Mouse (Mus musculus) liver, embryonic 15.5 days (tissue): ENCODE data around the gene Zdhhc4. TPM values are rescaled to one million over a fixed set of nuclear protein-coding genes. Genes with fewer than 3 reads are reported as not detected.
A peak's percentile ranks its signal among the peaks of the same experiment; 100 is the strongest.

ENCODE experiments used
- ATAC-seq: fragments of 200-750 bp; cut with Nextera tagmentation; 2 replicates; pipeline ENCODE4 v1.8.0; 2017; ENCODE audit warnings: moderate number of reproducible peaks, mild to moderate bottlenecking, moderate library complexity; ENCODE audit not compliant: insufficient read depth
- H3K27ac ChIP-seq: fragments of 300-500 bp; sonication (generic); replicated peaks from 2 replicates; pipeline ENCODE4 v1.5.1; 2015; ENCODE audit warnings: mild to moderate bottlenecking, inconsistent platforms
- H3K27me3 ChIP-seq: fragments of 300-500 bp; sonication (generic); 2 replicates; pipeline ENCODE4 v1.6.1; 2015; ENCODE audit warnings: mild to moderate bottlenecking, inconsistent platforms
- H3K36me3 ChIP-seq: fragments of 300-500 bp; sonication (generic); replicated peaks from 2 replicates; pipeline ENCODE4 v1.6.1; 2015; ENCODE audit warnings: moderate library complexity, mild to moderate bottlenecking, inconsistent platforms
- H3K4me1 ChIP-seq: fragments of 300-500 bp; sonication (generic); replicated peaks from 2 replicates; pipeline ENCODE4 v1.6.1; 2015; ENCODE audit warnings: inconsistent platforms
- H3K4me2 ChIP-seq: fragments of 300-500 bp; sonication (generic); 2 replicates; pipeline ENCODE4 v1.6.1; 2015; ENCODE audit warnings: moderate library complexity, mild to moderate bottlenecking, inconsistent platforms
- H3K4me3 ChIP-seq: fragments of 300-500 bp; sonication (generic); replicated peaks from 2 replicates; pipeline ENCODE4 v1.5.1; 2015; ENCODE audit warnings: mild to moderate bottlenecking, inconsistent platforms
- H3K9ac ChIP-seq: fragments of 300-500 bp; sonication (generic); 2 replicates; pipeline ENCODE4 v1.6.1; 2015; ENCODE audit warnings: moderate library complexity, mild to moderate bottlenecking, inconsistent platforms
- H3K9me3 ChIP-seq: fragments of 300-500 bp; sonication (generic); replicated peaks from 2 replicates; pipeline ENCODE4 v1.6.1; 2016; ENCODE audit warnings: inconsistent platforms
- WGBS: fragments of 180-500 bp; shearing (Covaris S2); methylation state at CpG from one replicate; pipeline ENCODE4 v1.1.7; 2015; ENCODE audit warnings: mixed read lengths; ENCODE audit not compliant: insufficient replicate concordance; 5-methylcytosine and 5-hydroxymethylcytosine counted together
- polyA plus RNA-seq: library from polyadenylated mRNA; unstranded; fragments of >200 nt; fragmentation: Nextera tagmentation; extraction: Ambion mirVana; gene quantifications from 2 replicates; pipeline ENCODE4 v1.2.1, GENCODE M21; 2015

The Zdhhc4 gene
- polyA plus RNA-seq, 1 experiment from 2014 or later, result 24.9 TPM

- H3K27ac ChIP-seq, result no peak overlapping the region
- peaks cover 43% of the 10 kb centered on the region for H3K36me3 ChIP-seq
- H3K27me3 ChIP-seq, result peaks cover 13% of the 10 kb centered on the region
- no peaks in the 10 kb centered on the region for H3K4me1 ChIP-seq
- no peak overlapping the region for H3K9ac ChIP-seq
- no peak overlapping the region for H3K4me2 ChIP-seq
- no peak overlapping the region for H3K4me3 ChIP-seq
- WGBS, result 82% methylated on average over 7 of the region's 7 CpGs
- H3K9me3 ChIP-seq, result no peaks in the 10 kb centered on the region
- no peak for ATAC-seq
These were observed 30.7 kb downstream of the Zdhhc4 start for GRCm38 (mm10) chr5:143298391-143298790.

DNA sequence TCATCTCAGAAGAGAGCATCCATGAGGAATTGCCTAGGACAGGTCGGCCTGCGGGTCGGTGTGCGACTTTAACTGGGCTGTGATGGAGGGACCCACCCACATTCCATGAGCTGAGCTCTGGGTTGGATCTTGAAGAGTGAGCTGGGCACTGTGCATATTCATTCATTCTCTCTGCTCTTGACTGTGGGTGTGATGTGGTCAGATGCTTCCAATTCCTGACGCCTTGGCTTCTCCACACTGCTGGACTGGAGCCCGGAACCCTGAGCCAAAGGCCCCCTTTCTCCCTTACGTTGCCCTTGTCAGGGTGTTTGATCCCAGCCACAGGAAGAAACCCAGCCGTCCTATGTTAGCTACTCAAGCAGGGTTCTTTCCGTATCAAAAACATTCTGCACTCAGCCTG lies 31.1 kb downstream of the Zdhhc4 start:
- no peak overlapping the region for H3K4me3 ChIP-seq
- peaks cover 38% of the 10 kb centered on the region for H3K36me3 ChIP-seq
- H3K9ac ChIP-seq, result no peak overlapping the region
- no peak overlapping the region for H3K27ac ChIP-seq
- H3K4me1 ChIP-seq, result no peaks in the 10 kb centered on the region
- no peak overlapping the region for H3K4me2 ChIP-seq
- ATAC-seq, result no peak
- H3K9me3 ChIP-seq, result no peaks in the 10 kb centered on the region
- H3K27me3 ChIP-seq, result peaks cover 17% of the 10 kb centered on the region
- 84% methylated on average over 9 of the region's 9 CpGs for WGBS

- no peak for ATAC-seq
- H3K9me3 ChIP-seq, result no peaks in the 10 kb centered on the region
- no peak overlapping the region for H3K9ac ChIP-seq
- no peaks in the 10 kb centered on the region for H3K4me1 ChIP-seq
- no peak overlapping the region for H3K4me3 ChIP-seq
- peaks cover 43% of the 10 kb centered on the region for H3K27me3 ChIP-seq
- H3K4me2 ChIP-seq, result no peak overlapping the region
- peaks cover 12% of the 10 kb centered on the region for H3K36me3 ChIP-seq
- no peak overlapping the region for H3K27ac ChIP-seq
- WGBS, result 78% methylated on average over 2 of the region's 2 CpGs
These were observed 33.7 kb downstream of the Zdhhc4 start for GRCm38 (mm10) chr5:143295330-143295729.

GRCm38 (mm10) chr5:143294862-143295261 lies 34.2 kb downstream of the Zdhhc4 start:
- Histone ChIP-seq H3K4me2 (no peak overlapping the region), H3K9ac (no peak overlapping the region), H3K36me3 (peaks cover 7% of the 10 kb centered on the region), H3K4me1 (no peaks in the 10 kb centered on the region), H3K9me3 (no peaks in the 10 kb centered on the region), H3K27ac (no peak overlapping the region), H3K27me3 (peaks cover 48% of the 10 kb centered on the region), H3K4me3 (no peak overlapping the region)
- 67% methylated on average over 3 of the region's 3 CpGs for WGBS
- no peak for ATAC-seq

GRCm38 (mm10) chr5:143293404-143293803 lies 35.7 kb downstream of the Zdhhc4 start, which contains the start of gene Zfp853:
Gene Zfp853 (minus strand): TSS chr5:143293623.
- no peak within 1 kb of the TSS for H3K9ac ChIP-seq
- H3K4me2 ChIP-seq, result peak within 1 kb of the TSS; percentile 46
- 6% methylated on average over 38 of the region's 38 CpGs for WGBS
- H3K36me3 ChIP-seq, result no peaks in the 10 kb centered on the region
- H3K4me3 ChIP-seq, result peak within 1 kb of the TSS; percentile 31
- H3K4me1 ChIP-seq, result peaks cover 2% of the 10 kb centered on the region; the same call in 1 of the 2 replicates
- ATAC-seq, result no peak
- no peaks in the 10 kb centered on the region for H3K9me3 ChIP-seq
- peaks cover 62% of the 10 kb centered on the region for H3K27me3 ChIP-seq
- no peak within 1 kb of the TSS for H3K27ac ChIP-seq

DNA sequence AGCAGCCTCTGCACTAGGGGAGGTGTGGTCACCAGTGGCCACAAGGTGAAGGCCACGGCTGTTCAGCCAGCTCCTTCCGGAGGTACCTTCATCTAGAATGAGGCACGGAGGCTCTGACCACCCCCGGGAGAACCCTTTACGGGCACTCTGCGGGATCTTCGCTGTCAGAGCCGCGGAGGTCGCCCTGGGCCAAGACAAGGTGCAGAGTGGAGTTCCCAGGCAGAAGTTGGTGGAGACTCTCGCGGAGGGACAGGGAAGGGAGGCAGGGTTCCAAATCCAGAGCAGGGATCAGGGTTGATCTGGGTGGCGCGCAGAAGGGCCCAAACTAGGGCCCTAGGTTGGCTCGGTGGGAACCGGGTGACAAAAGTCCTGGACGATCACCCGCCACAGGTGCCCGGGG lies 36.2 kb downstream of the Zdhhc4 start:
- no peaks in the 10 kb centered on the region for H3K9me3 ChIP-seq
- peak overlapping the region; percentile 46 for H3K4me2 ChIP-seq
- peaks cover 7% of the 10 kb centered on the region for H3K4me1 ChIP-seq
- H3K9ac ChIP-seq, result no peak overlapping the region
- H3K36me3 ChIP-seq, result no peaks in the 10 kb centered on the region
- no peak for ATAC-seq
- H3K27me3 ChIP-seq, result peaks cover 68% of the 10 kb centered on the region
- peak overlapping the region; percentile 31 for H3K4me3 ChIP-seq
- WGBS, result 2% methylated on average over 19 of the region's 19 CpGs
- H3K27ac ChIP-seq, result no peak overlapping the region

GRCm38 (mm10) chr5:143289299-143289698 lies 39.8 kb downstream of the Zdhhc4 start:
- no peak overlapping the region for H3K9ac ChIP-seq
- H3K9me3 ChIP-seq, result no peaks in the 10 kb centered on the region
- H3K27ac ChIP-seq, result no peak overlapping the region
- ATAC-seq, result no peak
- no peak overlapping the region for H3K4me2 ChIP-seq
- H3K4me3 ChIP-seq, result no peak overlapping the region
- peaks cover 96% of the 10 kb centered on the region for H3K27me3 ChIP-seq
- peaks cover 16% of the 10 kb centered on the region for H3K4me1 ChIP-seq
- WGBS, result 53% methylated on average over 9 of the region's 9 CpGs
- no peaks in the 10 kb centered on the region for H3K36me3 ChIP-seq

DNA sequence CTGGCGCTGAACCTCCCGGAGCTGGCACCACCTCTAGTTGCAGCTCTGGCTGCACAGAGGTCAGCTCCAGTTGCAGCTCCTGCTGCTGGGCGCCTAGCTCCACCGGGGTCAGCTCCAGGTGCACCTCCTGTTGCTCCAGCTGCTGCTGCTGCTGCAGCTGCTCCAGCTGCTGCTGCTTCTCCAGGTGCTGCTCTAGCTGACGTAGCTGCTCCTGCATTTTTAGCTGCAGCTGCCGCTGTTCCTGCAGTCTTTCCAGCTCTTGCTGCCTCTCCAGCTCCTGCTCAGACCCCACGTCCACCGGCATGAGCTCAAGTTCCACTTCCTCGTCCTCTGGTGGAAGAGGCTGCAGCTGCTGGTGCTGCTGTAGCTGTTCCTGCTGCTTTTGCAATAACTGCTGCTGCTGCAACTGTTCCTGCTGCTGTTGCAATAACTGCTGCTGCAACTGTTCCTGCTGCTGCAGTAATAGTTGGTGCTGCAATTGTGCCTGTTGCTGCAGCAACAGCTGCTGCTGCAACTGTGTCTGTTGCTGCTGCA lies 40.6 kb downstream of the Zdhhc4 start:
- H3K36me3 ChIP-seq, result no peaks in the 10 kb centered on the region
- H3K4me2 ChIP-seq, result peak overlapping the region; percentile 55
- no peak overlapping the region for H3K9ac ChIP-seq
- H3K4me3 ChIP-seq, result peak overlapping the region; percentile 31
- peaks cover 16% of the 10 kb centered on the region for H3K4me1 ChIP-seq
- 8% methylated on average over 9 of the region's 9 CpGs for WGBS
- H3K27me3 ChIP-seq, result peaks cover 87% of the 10 kb centered on the region
- H3K27ac ChIP-seq, result no peak overlapping the region
- H3K9me3 ChIP-seq, result no peaks in the 10 kb centered on the region
- no peak for ATAC-seq

GRCm38 (mm10) chr5:143287774-143288328 lies 41.2 kb downstream of the Zdhhc4 start:
- Histone ChIP-seq H3K27me3 (peaks cover 87% of the 10 kb centered on the region), H3K4me3 (peak overlapping the region; percentile 31), H3K27ac (no peak overlapping the region), H3K4me1 (peaks cover 16% of the 10 kb centered on the region), H3K4me2 (peak overlapping the region; percentile 55), H3K36me3 (no peaks in the 10 kb centered on the region), H3K9me3 (no peaks in the 10 kb centered on the region), H3K9ac (no peak overlapping the region)
- WGBS, result 3% methylated on average over 48 of the region's 48 CpGs
- ATAC-seq, result no peak

DNA sequence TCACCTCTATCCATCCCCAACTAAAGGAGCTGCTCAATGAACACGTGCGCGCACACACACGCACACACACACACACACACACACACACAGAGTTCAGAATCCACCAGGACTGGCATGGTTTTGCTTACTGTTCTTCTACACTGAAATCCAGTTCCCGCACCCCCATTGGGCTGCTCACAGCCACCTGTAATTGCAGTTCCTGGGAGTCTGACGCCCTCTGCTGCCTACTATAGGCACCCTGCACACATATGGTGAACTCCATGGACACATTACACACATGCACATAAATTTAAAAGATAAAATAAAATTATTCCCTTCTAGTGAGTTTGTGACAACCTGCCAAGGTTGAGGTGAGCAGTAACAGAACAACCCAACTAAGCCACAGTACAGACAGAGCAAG lies 44.3 kb downstream of the Zdhhc4 start:
- H3K9me3 ChIP-seq, result no peaks in the 10 kb centered on the region
- no peak overlapping the region for H3K9ac ChIP-seq
- H3K4me3 ChIP-seq, result no peak overlapping the region
- 46% methylated on average over 6 of the region's 6 CpGs for WGBS
- H3K4me1 ChIP-seq, result peaks cover 16% of the 10 kb centered on the region
- H3K36me3 ChIP-seq, result no peaks in the 10 kb centered on the region
- no peak overlapping the region for H3K27ac ChIP-seq
- no peak overlapping the region for H3K4me2 ChIP-seq
- peaks cover 67% of the 10 kb centered on the region for H3K27me3 ChIP-seq
- no peak for ATAC-seq

DNA sequence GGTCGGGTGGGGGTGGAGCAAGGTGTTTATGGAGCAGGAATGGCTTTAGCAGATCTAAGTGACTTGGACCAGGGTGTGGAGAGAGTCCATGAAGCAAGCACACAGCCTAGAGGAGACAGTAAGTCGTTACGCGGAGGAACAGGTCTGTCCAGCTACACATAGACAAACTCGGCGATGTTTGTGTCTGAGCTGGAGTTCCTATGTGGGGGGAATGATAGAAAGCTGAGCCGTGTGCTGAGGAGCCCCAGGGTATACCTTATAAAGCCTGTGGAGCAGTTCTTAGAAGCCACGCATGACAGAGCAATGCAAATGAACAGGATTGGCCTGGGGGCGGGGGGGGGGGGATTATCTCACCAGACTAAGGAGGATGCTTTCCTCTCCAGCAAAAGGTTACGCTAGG lies 49.8 kb downstream of the Zdhhc4 start:
- Histone ChIP-seq H3K4me1 (no peaks in the 10 kb centered on the region), H3K9ac (no peak overlapping the region), H3K27ac (no peak overlapping the region), H3K4me2 (no peak overlapping the region), H3K27me3 (peaks cover 47% of the 10 kb centered on the region), H3K4me3 (no peak overlapping the region), H3K9me3 (no peaks in the 10 kb centered on the region), H3K36me3 (no peaks in the 10 kb centered on the region)
- no peak for ATAC-seq
- 47% methylated on average over 10 of the region's 10 CpGs for WGBS

- H3K4me2 ChIP-seq, result no peak overlapping the region
- peaks cover 41% of the 10 kb centered on the region for H3K27me3 ChIP-seq
- ATAC-seq, result no peak
- H3K27ac ChIP-seq, result no peak overlapping the region
- no peaks in the 10 kb centered on the region for H3K36me3 ChIP-seq
- WGBS, result 39% methylated on average over 5 of the region's 5 CpGs
- no peak overlapping the region for H3K4me3 ChIP-seq
- no peaks in the 10 kb centered on the region for H3K9me3 ChIP-seq
- H3K4me1 ChIP-seq, result no peaks in the 10 kb centered on the region
- H3K9ac ChIP-seq, result no peak overlapping the region
These were observed 53.3 kb downstream of the Zdhhc4 start for GRCm38 (mm10) chr5:143275761-143276160.
